Mouse (Mus musculus) forebrain, embryonic 11.5 days (tissue): ENCODE results near the gene Gpr19. TPM values are rescaled to one million over a fixed set of nuclear protein-coding genes. Genes with fewer than 3 reads are reported as not detected.

Experiments
- ATAC-seq: fragments of 200-750 bp; cut with Nextera tagmentation; replicated peaks from 2 replicates; pipeline ENCODE4 v1.8.0; 2017; ENCODE audit warnings: moderate TSS enrichment; ENCODE audit not compliant: low FRiP score
- DNase-seq: peaks from one replicate; pipeline ENCODE4 v3.0.0-alpha.2; 2017; ENCODE audit warnings: low spot score
- H3K27ac ChIP-seq: fragments of 300-500 bp; sonication (generic); 2 replicates; pipeline ENCODE4 v1.5.1; 2014; ENCODE audit warnings: low read depth, low read length
- H3K27me3 ChIP-seq: fragments of 300-500 bp; sonication (generic); 2 replicates; pipeline ENCODE4 v1.6.1; 2014; ENCODE audit warnings: mild to moderate bottlenecking, low read length, mixed read lengths; ENCODE audit not compliant: control insufficient read depth, insufficient read depth
- H3K36me3 ChIP-seq: fragments of 300-500 bp; sonication (generic); 2 replicates; pipeline ENCODE4 v1.6.1; 2014; ENCODE audit warnings: mild to moderate bottlenecking, low read length, moderate library complexity, mixed read lengths; ENCODE audit not compliant: control insufficient read depth, insufficient read depth
- H3K4me1 ChIP-seq: fragments of 300-500 bp; sonication (generic); replicated peaks from 2 replicates; pipeline ENCODE4 v1.6.1; 2014; ENCODE audit warnings: low read length, mixed read lengths; ENCODE audit not compliant: control insufficient read depth, insufficient read depth
- H3K4me2 ChIP-seq: fragments of 300-500 bp; sonication (generic); 2 replicates; pipeline ENCODE4 v1.6.1; 2014; ENCODE audit warnings: low read depth, mild to moderate bottlenecking, low read length, moderate library complexity, mixed read lengths; ENCODE audit not compliant: severe bottlenecking
- H3K4me3 ChIP-seq: fragments of 300-500 bp; sonication (generic); 2 replicates; pipeline ENCODE4 v1.5.1; 2014; ENCODE audit warnings: low read depth, low read length
- H3K9ac ChIP-seq: fragments of 300-500 bp; sonication (generic); 2 replicates; pipeline ENCODE4 v1.6.1; 2014; ENCODE audit warnings: low read length
- H3K9me3 ChIP-seq: fragments of 300-500 bp; sonication (generic); 2 replicates; pipeline ENCODE4 v1.6.1; 2016; ENCODE audit warnings: low read length, mixed read lengths; ENCODE audit not compliant: control insufficient read depth
- WGBS: fragments of 180-500 bp; shearing (Covaris S2); extraction: QIAGEN DNeasy Blood & Tissue Kit; methylation state at CpG from one replicate; pipeline ENCODE4 v1.1.7; 2014; 5-methylcytosine and 5-hydroxymethylcytosine counted together
- polyA plus RNA-seq: library from polyadenylated mRNA; unstranded; fragments of >200 nt; fragmentation: Nextera tagmentation; extraction: Ambion mirVana; gene quantifications from 2 replicates; pipeline ENCODE4 v1.2.1, GENCODE M21; 2014

Gene Gpr19
- polyA plus RNA-seq, result 31.2 and 33.8 TPM in 2 replicates

GRCm38 (mm10) chr6:134898095-134898965, at the start of gene Gpr19:
Gene Gpr19, minus strand, starts transcription at chr6:134898578.
- H3K36me3 ChIP-seq, result no peaks in the 10 kb centered on the region
- H3K9me3 ChIP-seq, result no peaks in the 10 kb centered on the region
- peak; percentile 96 for DNase-seq
- under 1% methylated on average over 51 of the region's 51 CpGs for WGBS
- peak within 1 kb of the TSS; percentile 100 for H3K27ac ChIP-seq
- H3K9ac ChIP-seq, result peak within 1 kb of the TSS; percentile 92
- H3K27me3 ChIP-seq, result no peaks in the 10 kb centered on the region
- peaks cover 4% of the 10 kb centered on the region; the same call in 1 of the 2 replicates for H3K4me1 ChIP-seq
- peak; percentile 92 for ATAC-seq
- H3K4me3 ChIP-seq, result peak within 1 kb of the TSS; percentile 60
- peak within 1 kb of the TSS; percentile 73 for H3K4me2 ChIP-seq

- Histone ChIP-seq H3K4me3 (no peak overlapping the region), H3K36me3 (no peaks in the 10 kb centered on the region; the same call in 1 of the 2 replicates), H3K4me1 (no peaks in the 10 kb centered on the region), H3K27ac (no peak overlapping the region), H3K4me2 (no peak overlapping the region), H3K9ac (no peak overlapping the region), H3K9me3 (no peaks in the 10 kb centered on the region), H3K27me3 (no peaks in the 10 kb centered on the region)
- DNase-seq (peak; percentile 72), ATAC-seq (0 out of 2 replicates have a peak, but pooled peaks have one; percentile 10)
- WGBS, result 49% methylated on average over 13 of the region's 13 CpGs
Observed at GRCm38 (mm10) chr6:134947311-134948087, 49.1 kb upstream of the Gpr19 start.

GRCm38 (mm10) chr6:134946858-134947257, 48.5 kb upstream of the Gpr19 start:
- DNase-seq (no peak), ATAC-seq (no peak)
- Histone ChIP-seq H3K27ac (no peak overlapping the region), H3K4me3 (no peak overlapping the region), H3K4me2 (no peak overlapping the region), H3K27me3 (no peaks in the 10 kb centered on the region), H3K9me3 (no peaks in the 10 kb centered on the region), H3K4me1 (no peaks in the 10 kb centered on the region), H3K36me3 (no peaks in the 10 kb centered on the region; the same call in 1 of the 2 replicates), H3K9ac (no peak overlapping the region)
- WGBS, result 87% methylated on average over 9 of the region's 9 CpGs

GRCm38 (mm10) chr6:134946054-134946453, 47.7 kb upstream of the Gpr19 start:
- Histone ChIP-seq H3K4me2 (no peak overlapping the region), H3K4me3 (no peak overlapping the region), H3K27me3 (no peaks in the 10 kb centered on the region), H3K9ac (no peak overlapping the region), H3K36me3 (no peaks in the 10 kb centered on the region; the same call in 1 of the 2 replicates), H3K27ac (no peak overlapping the region), H3K9me3 (no peaks in the 10 kb centered on the region), H3K4me1 (no peaks in the 10 kb centered on the region)
- DNase-seq (no peak), ATAC-seq (no peak)
- 81% methylated on average over 6 of the region's 6 CpGs for WGBS

- no peak for DNase-seq
- no peak overlapping the region for H3K9ac ChIP-seq
- H3K4me2 ChIP-seq, result no peak overlapping the region
- WGBS, result 88% methylated on average over 13 of the region's 13 CpGs
- no peaks in the 10 kb centered on the region for H3K27me3 ChIP-seq
- no peak overlapping the region for H3K27ac ChIP-seq
- no peaks in the 10 kb centered on the region for H3K9me3 ChIP-seq
- H3K4me3 ChIP-seq, result no peak overlapping the region
- H3K4me1 ChIP-seq, result no peaks in the 10 kb centered on the region
- no peaks in the 10 kb centered on the region; the same call in 1 of the 2 replicates for H3K36me3 ChIP-seq
- no peak for ATAC-seq
Observed at GRCm38 (mm10) chr6:134943759-134944407, 45.5 kb upstream of the Gpr19 start.

- 93% methylated on average over 4 of the region's 4 CpGs for WGBS
Observed at GRCm38 (mm10) chr6:134939781-134940180, 41.4 kb upstream of the Gpr19 start.

GRCm38 (mm10) chr6:134934305-134934704, 35.9 kb upstream of the Gpr19 start:
- H3K4me3 ChIP-seq, result no peak overlapping the region
- no peaks in the 10 kb centered on the region for H3K27me3 ChIP-seq
- no peaks in the 10 kb centered on the region for H3K36me3 ChIP-seq
- no peak for ATAC-seq
- H3K4me2 ChIP-seq, result no peak overlapping the region
- H3K27ac ChIP-seq, result no peak overlapping the region
- no peak overlapping the region for H3K9ac ChIP-seq
- no peaks in the 10 kb centered on the region for H3K9me3 ChIP-seq
- 0 out of 2 replicates have a peak, but pooled peaks cover 2% of the 10 kb centered on the region for H3K4me1 ChIP-seq
- WGBS, result 94% methylated on average over 5 of the region's 5 CpGs
- no peak for DNase-seq

More at GRCm38 (mm10) chr6:134939781-134940180, 41.4 kb upstream of the Gpr19 start:
- Histone ChIP-seq H3K27ac (no peak overlapping the region), H3K27me3 (no peaks in the 10 kb centered on the region), H3K9ac (no peak overlapping the region), H3K4me1 (no peaks in the 10 kb centered on the region), H3K4me2 (no peak overlapping the region), H3K36me3 (no peaks in the 10 kb centered on the region; the same call in 1 of the 2 replicates), H3K9me3 (no peaks in the 10 kb centered on the region), H3K4me3 (no peak overlapping the region)
- no peak for DNase-seq
- no peak for ATAC-seq

GRCm38 (mm10) chr6:134933207-134933558, 34.8 kb upstream of the Gpr19 start:
- Histone ChIP-seq H3K9ac (no peak overlapping the region), H3K27me3 (no peaks in the 10 kb centered on the region), H3K4me1 (0 out of 2 replicates have a peak, but pooled peaks cover 2% of the 10 kb centered on the region), H3K4me2 (no peak overlapping the region), H3K4me3 (no peak overlapping the region), H3K27ac (no peak overlapping the region), H3K36me3 (no peaks in the 10 kb centered on the region), H3K9me3 (no peaks in the 10 kb centered on the region)
- no peak for DNase-seq
- 87% methylated on average over 2 of the region's 2 CpGs for WGBS
- ATAC-seq, result no peak
